Mouse (Mus musculus) heart, embryonic 13.5 days (tissue): ENCODE measurements around the gene Poc1a. TPM values are rescaled to one million over a fixed set of nuclear protein-coding genes. Genes with fewer than 3 reads are reported as not detected.

ENCODE experiments used
- ATAC-seq: fragments of 200-750 bp; cut with Nextera tagmentation; 2 replicates; pipeline ENCODE4 v1.8.0; 2017; ENCODE audit warnings: moderate TSS enrichment; ENCODE audit not compliant: insufficient number of reproducible peaks, low FRiP score, low TSS enrichment; ENCODE audit errors: extremely low read depth
- H3K27ac ChIP-seq: fragments of 300-500 bp; sonication (generic); replicated peaks from 2 replicates; pipeline ENCODE4 v1.5.1; 2015; ENCODE audit warnings: moderate library complexity, mild to moderate bottlenecking, inconsistent platforms
- H3K27me3 ChIP-seq: fragments of 300-500 bp; sonication (generic); replicated peaks from 2 replicates; pipeline ENCODE4 v1.6.1; 2015; ENCODE audit warnings: mild to moderate bottlenecking, inconsistent platforms
- H3K36me3 ChIP-seq: fragments of 300-500 bp; sonication (generic); 2 replicates; pipeline ENCODE4 v1.6.1; 2015; ENCODE audit warnings: mild to moderate bottlenecking, inconsistent platforms
- H3K4me1 ChIP-seq: fragments of 300-500 bp; sonication (generic); 2 replicates; pipeline ENCODE4 v1.6.1; 2015; ENCODE audit warnings: inconsistent platforms
- H3K4me2 ChIP-seq: fragments of 300-500 bp; sonication (generic); 2 replicates; pipeline ENCODE4 v1.6.1; 2015; ENCODE audit warnings: inconsistent platforms, mild to moderate bottlenecking, moderate library complexity
- H3K4me3 ChIP-seq: fragments of 300-500 bp; sonication (generic); 2 replicates; pipeline ENCODE4 v1.5.1; 2015; ENCODE audit warnings: moderate library complexity, mild to moderate bottlenecking, inconsistent platforms
- H3K9ac ChIP-seq: fragments of 300-500 bp; sonication (generic); 2 replicates; pipeline ENCODE4 v1.6.1; 2015; ENCODE audit warnings: inconsistent platforms, mild to moderate bottlenecking, moderate library complexity
- H3K9me3 ChIP-seq: fragments of 300-500 bp; sonication (generic); 2 replicates; pipeline ENCODE4 v1.6.1; 2016; ENCODE audit warnings: inconsistent platforms
- whole genome bisulfite sequencing: fragments of 180-500 bp; shearing (Covaris S2); methylation state at CpG from one replicate; pipeline ENCODE4 v1.1.7; 2015; ENCODE audit warnings: mixed read lengths; 5-methylcytosine and 5-hydroxymethylcytosine counted together
- polyA plus RNA-seq: library from polyadenylated mRNA; unstranded; fragments of >200 nt; fragmentation: Nextera tagmentation; extraction: Ambion mirVana; gene quantifications from 2 replicates; pipeline ENCODE4 v1.2.1, GENCODE M21; 2015

The Poc1a gene
- polyA plus RNA-seq, result 26.4 and 29.9 TPM in 2 replicates

GRCm38 (mm10) chr9:106280808-106281544, at the start of gene Poc1a:
Gene Poc1a (plus strand): TSS chr9:106281061.
- peak within 1 kb of the TSS; percentile 79 for H3K4me2 ChIP-seq
- H3K36me3 ChIP-seq, result peaks cover 32% of the 10 kb centered on the region
- peak within 1 kb of the TSS; percentile 85 for H3K9ac ChIP-seq
- H3K27ac ChIP-seq, result peak within 1 kb of the TSS; percentile 80
- peaks cover 17% of the 10 kb centered on the region for H3K4me1 ChIP-seq
- under 1% methylated on average over 47 of the region's 47 CpGs for WGBS
- H3K9me3 ChIP-seq, result no peaks in the 10 kb centered on the region
- peak; percentile 90 for ATAC-seq
- H3K4me3 ChIP-seq, result peak within 1 kb of the TSS; percentile 75
- H3K27me3 ChIP-seq, result no peaks in the 10 kb centered on the region

DNA sequence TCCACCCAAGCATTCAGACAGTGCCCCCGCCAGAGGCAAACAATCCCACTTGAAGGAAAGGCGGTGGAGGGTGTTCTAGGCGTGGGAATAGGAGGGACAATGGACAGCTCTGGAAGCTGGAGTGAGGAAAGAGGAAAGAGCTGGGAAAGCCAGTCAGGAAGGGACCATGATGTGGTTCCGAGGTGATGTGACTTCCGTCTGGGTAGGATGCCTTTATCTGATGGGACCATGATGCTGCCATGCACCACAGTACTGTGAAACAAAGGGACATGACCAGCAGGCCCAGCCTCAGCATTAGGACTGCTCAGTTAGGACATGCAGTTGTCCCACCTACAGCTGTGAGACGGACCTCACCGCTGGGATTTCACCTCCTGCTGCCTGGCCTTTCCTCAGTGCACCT, 49.6 kb upstream of the Poc1a start:
- H3K4me3 ChIP-seq, result no peak overlapping the region
- peaks cover 43% of the 10 kb centered on the region for H3K36me3 ChIP-seq
- H3K4me2 ChIP-seq, result no peak overlapping the region
- 55% methylated on average over 7 of the region's 7 CpGs for WGBS
- no peak for ATAC-seq
- H3K4me1 ChIP-seq, result peaks cover 31% of the 10 kb centered on the region
- no peaks in the 10 kb centered on the region for H3K27me3 ChIP-seq
- no peak overlapping the region for H3K27ac ChIP-seq
- H3K9ac ChIP-seq, result no peak overlapping the region
- no peaks in the 10 kb centered on the region for H3K9me3 ChIP-seq

DNA sequence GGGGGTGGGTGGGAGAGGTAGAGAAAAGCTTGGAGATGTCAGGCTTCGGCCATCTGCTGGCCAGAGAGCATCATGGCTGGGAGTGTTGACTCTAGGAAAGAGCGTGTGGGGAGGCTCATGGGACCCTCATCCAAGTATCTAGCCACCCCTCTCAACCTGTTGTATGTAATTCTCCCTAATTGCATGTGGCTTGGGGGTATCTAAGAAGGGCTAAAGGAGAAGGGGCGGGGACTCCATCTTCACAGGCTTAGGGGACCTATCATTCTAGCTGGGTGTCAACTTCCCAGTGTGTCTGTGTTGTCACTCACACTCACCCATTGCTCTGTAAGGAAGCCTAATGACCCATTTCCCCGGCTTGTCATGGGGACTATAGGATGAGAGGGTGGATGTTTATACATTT, 49.0 kb upstream of the Poc1a start:
- WGBS, result 65% methylated on average over 4 of the region's 4 CpGs
- ATAC-seq, result no peak
- Histone ChIP-seq H3K4me3 (no peak overlapping the region), H3K9ac (no peak overlapping the region), H3K9me3 (no peaks in the 10 kb centered on the region), H3K4me2 (no peak overlapping the region), H3K36me3 (peaks cover 48% of the 10 kb centered on the region), H3K27ac (no peak overlapping the region), H3K4me1 (peaks cover 28% of the 10 kb centered on the region), H3K27me3 (no peaks in the 10 kb centered on the region)

DNA sequence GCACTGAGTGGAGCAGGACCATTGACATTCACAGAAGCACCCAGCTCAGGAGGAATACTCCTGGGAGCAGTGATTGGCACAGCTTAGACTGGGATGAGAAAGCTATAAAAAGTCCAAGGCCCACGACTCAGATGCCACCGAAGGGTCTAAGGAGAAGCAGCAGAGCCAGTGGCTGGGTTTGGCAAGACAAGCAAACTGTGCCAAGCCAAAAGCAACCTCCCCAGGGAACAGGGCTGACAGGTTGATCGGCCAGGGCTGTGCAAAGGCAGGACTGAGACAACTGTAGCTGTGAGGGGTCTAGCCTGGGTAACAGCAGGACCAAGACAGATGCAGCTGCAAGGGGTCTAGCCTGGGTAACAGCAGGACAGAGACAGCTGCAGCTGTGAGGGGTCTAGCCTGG, 47.9 kb upstream of the Poc1a start:
- no peak overlapping the region for H3K4me3 ChIP-seq
- no peaks in the 10 kb centered on the region for H3K27me3 ChIP-seq
- H3K4me1 ChIP-seq, result peaks cover 21% of the 10 kb centered on the region
- WGBS, result 76% methylated on average over 3 of the region's 3 CpGs
- H3K27ac ChIP-seq, result no peak overlapping the region
- H3K9me3 ChIP-seq, result no peaks in the 10 kb centered on the region
- H3K9ac ChIP-seq, result no peak overlapping the region
- no peak overlapping the region for H3K4me2 ChIP-seq
- H3K36me3 ChIP-seq, result peaks cover 60% of the 10 kb centered on the region
- ATAC-seq, result no peak

DNA sequence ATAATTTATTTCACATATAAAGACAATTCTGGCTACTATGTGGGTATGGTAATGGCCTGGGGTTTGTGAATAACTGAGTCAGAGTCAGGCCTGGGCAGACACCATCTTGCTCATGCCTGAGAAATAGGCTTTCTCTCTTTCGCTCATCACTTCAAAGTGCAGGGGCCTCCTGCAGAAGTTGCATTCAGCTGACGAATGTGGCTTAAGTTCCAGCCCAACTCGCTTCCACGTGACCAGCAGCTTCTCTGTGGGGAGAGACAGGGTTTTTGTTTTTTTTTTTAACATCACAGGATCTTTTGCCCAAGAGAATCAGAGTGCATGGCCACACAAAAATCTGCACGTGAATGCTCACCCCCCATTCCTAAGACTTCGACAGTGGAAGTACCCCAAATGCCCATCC, 46.9 kb upstream of the Poc1a start:
- H3K27ac ChIP-seq, result no peak overlapping the region
- no peak overlapping the region for H3K9ac ChIP-seq
- no peaks in the 10 kb centered on the region for H3K9me3 ChIP-seq
- no peak overlapping the region for H3K4me2 ChIP-seq
- H3K27me3 ChIP-seq, result no peaks in the 10 kb centered on the region
- H3K4me3 ChIP-seq, result no peak overlapping the region
- WGBS, result 78% methylated on average over 6 of the region's 6 CpGs
- H3K4me1 ChIP-seq, result peaks cover 14% of the 10 kb centered on the region
- no peak for ATAC-seq
- H3K36me3 ChIP-seq, result peaks cover 70% of the 10 kb centered on the region

DNA sequence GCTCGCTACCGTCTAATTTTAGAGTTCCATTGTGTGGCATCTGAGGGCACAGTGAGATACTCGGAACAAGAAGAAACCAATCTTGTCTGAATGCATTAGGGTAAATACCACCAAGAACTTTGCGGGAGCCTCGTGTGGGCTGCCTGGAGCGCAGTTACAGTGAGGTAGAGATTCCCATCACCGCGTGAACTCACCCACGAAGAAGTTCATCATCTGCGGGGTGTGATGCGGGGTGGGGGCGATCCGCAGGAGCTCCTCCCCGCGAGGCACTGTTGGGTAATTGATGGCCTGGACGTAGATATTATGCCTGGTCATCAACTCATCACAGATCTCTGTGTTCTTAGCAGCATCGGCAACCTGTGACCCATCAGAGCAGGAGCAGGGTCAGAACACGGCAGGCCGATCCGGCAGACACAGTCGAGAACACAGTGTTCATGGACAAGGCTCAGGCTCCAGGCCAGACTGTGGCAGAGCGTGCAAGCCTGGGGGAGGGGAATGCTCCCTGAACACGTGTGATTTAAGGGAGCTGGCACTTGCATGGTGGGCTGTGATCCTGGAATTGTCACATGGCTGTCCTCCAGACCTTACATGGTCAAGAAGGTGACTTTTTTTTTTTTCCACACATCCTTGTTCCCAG, 45.5 kb upstream of the Poc1a start:
- no peaks in the 10 kb centered on the region for H3K9me3 ChIP-seq
- H3K4me3 ChIP-seq, result no peak overlapping the region
- ATAC-seq, result no peak
- peaks cover 83% of the 10 kb centered on the region for H3K36me3 ChIP-seq
- no peaks in the 10 kb centered on the region for H3K27me3 ChIP-seq
- no peak overlapping the region for H3K4me2 ChIP-seq
- 78% methylated on average over 23 of the region's 23 CpGs for WGBS
- H3K9ac ChIP-seq, result no peak overlapping the region
- no peak overlapping the region for H3K27ac ChIP-seq
- peaks cover 14% of the 10 kb centered on the region for H3K4me1 ChIP-seq

DNA sequence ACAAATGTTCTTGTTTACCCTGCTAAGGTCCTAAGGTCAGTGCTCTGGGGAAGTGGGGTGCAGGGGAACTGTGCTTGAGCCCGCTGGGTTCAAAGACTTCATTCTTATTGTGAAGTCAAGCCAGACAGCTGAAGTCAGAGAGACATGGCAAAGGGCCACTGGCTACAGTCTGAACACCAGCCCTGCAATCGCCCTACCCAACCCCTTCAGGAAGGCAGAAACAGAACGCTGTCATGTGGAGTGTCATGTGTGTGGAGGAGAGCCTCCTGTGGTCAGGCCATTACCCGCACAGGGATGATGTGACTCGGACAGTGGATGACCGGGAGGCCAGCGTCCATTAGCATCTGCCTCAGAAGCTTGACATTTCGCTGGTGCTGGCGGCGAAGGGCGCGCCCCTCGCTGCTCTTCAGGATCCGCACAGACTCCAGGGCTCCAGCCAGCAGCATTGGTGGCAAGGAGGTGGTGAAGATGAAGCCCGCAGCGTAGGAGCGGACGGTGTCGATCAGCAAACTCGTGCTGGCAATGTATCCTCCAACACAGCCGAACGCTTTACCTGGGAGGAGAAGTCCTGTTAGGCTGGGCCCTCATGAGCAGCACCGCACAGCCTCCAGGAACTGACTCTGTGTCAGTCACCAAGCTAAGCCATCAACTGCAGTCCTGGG, 44.6 kb upstream of the Poc1a start:
- Histone ChIP-seq H3K9me3 (no peaks in the 10 kb centered on the region), H3K27me3 (no peaks in the 10 kb centered on the region), H3K27ac (no peak overlapping the region), H3K9ac (no peak overlapping the region), H3K36me3 (peaks cover 93% of the 10 kb centered on the region), H3K4me3 (no peak overlapping the region), H3K4me1 (peaks cover 14% of the 10 kb centered on the region), H3K4me2 (no peak overlapping the region)
- 91% methylated on average over 23 of the region's 23 CpGs for WGBS
- ATAC-seq, result no peak

DNA sequence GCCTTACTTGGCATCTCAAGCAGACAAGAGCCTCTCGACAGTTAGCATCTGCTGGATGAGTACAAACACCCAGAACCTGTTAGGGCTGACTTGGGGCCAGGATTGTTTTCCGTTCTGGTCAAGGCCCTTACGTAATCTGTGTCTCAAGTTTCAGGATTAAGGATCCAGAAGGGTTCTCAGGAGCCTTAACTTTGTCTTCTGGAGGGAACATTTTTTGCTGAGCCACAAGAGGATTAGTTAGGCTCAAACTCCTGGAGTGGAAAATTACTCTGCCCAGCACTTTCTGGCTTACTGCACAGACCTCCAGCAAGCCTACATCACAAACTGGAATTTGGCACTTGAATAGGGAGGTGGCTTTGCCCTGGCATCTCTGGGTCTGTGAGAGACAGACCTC, 44.0 kb upstream of the Poc1a start:
- Histone ChIP-seq H3K9ac (no peak overlapping the region), H3K27me3 (no peaks in the 10 kb centered on the region), H3K4me1 (peaks cover 14% of the 10 kb centered on the region), H3K4me3 (no peak overlapping the region), H3K9me3 (no peaks in the 10 kb centered on the region), H3K4me2 (no peak overlapping the region), H3K27ac (no peak overlapping the region), H3K36me3 (peaks cover 98% of the 10 kb centered on the region)
- WGBS, result 75% methylated on average over 3 of the region's 3 CpGs
- no peak for ATAC-seq

DNA sequence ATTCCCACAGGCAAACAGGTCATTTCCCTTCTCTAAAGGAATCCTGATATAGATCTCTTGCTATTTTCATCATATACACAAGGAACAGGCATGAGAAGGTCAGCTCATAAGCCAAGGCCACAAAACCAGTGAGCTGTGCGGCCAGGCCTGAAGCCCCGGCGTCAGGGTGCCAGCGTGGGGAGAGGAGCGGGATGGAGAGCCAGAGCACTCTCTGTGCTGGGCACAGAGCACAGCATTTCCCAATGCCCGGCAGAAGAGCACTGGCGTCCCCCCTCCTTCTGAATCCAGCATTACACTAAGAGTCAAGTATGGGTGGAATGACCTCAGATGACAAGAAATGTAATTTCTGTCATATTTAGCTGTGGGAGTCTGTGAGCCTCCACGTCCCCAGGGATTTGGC, 43.5 kb upstream of the Poc1a start:
- Histone ChIP-seq H3K27ac (no peak overlapping the region), H3K9ac (no peak overlapping the region), H3K4me2 (no peak overlapping the region), H3K4me3 (no peak overlapping the region), H3K9me3 (no peaks in the 10 kb centered on the region), H3K27me3 (no peaks in the 10 kb centered on the region), H3K4me1 (peaks cover 14% of the 10 kb centered on the region), H3K36me3 (peaks cover 100% of the 10 kb centered on the region)
- 81% methylated on average over 8 of the region's 8 CpGs for WGBS
- ATAC-seq, result no peak

GRCm38 (mm10) chr9:106237878-106238277, 43.0 kb upstream of the Poc1a start:
- WGBS, result 88% methylated on average over 10 of the region's 10 CpGs
- Histone ChIP-seq H3K9me3 (no peaks in the 10 kb centered on the region), H3K27me3 (no peaks in the 10 kb centered on the region), H3K4me2 (no peak overlapping the region), H3K27ac (no peak overlapping the region), H3K4me1 (peaks cover 14% of the 10 kb centered on the region), H3K9ac (no peak overlapping the region), H3K36me3 (peaks cover 100% of the 10 kb centered on the region), H3K4me3 (no peak overlapping the region)
- no peak for ATAC-seq

DNA sequence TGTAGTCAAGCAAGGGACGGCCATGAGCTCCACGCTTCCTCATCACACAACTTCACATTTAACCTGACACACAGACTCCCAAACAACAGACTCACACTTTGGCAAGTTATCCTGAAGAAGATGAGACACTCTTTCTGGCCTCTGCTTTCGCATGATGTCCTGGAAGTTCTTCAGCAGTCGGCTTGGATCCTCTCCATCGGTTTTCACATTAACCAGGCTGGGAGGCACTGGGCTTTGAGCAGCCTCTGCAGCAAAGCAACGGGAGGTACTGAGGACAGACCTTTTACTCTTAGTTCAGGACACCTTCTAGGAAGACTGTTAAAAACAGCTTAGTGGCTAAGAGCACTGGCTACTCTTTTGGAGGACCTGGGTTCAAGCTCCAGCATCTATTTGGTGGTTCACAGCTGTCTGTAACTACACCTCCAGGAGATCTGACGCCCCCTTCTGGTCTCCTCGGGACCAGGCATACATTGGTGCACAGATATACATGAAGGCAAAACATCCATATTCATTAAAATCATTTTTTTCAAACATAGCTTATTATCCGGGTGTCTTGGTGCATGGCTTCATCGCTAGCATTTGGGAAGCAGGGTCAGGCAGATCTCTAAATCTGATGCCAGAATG, 39.2 kb upstream of the Poc1a start:
- H3K27me3 ChIP-seq, result no peaks in the 10 kb centered on the region
- 83% methylated on average over 10 of the region's 10 CpGs for WGBS

More for the DNA sequence above, 39.2 kb upstream of the Poc1a start:
- H3K9ac ChIP-seq, result no peak overlapping the region
- no peak overlapping the region for H3K27ac ChIP-seq
- H3K4me1 ChIP-seq, result peaks cover 15% of the 10 kb centered on the region
- no peak overlapping the region for H3K4me2 ChIP-seq
- no peaks in the 10 kb centered on the region for H3K9me3 ChIP-seq
- no peak for ATAC-seq
- H3K36me3 ChIP-seq, result peaks cover 77% of the 10 kb centered on the region
- H3K4me3 ChIP-seq, result no peak overlapping the region
